Mouse (Mus musculus) cerebellum, adult (tissue): ENCODE results near the gene Pla2g3.
A peak's percentile ranks its signal among the peaks of the same experiment; 100 is the strongest.

Experiments used
- ATAC-seq: cut with Nextera tagmentation; 2 replicates; pipeline ENCODE4 v1.9.2; 2017; ENCODE audit warnings: mild to moderate bottlenecking, moderate library complexity, mixed read lengths; ENCODE audit not compliant: insufficient number of reproducible peaks, low FRiP score, low TSS enrichment

Pla2g3 gene

GRCm38 (mm10) chr11:3517846-3518732 lies 30.0 kb downstream of the Pla2g3 start:
- no peak for ATAC-seq

- ATAC-seq = no peak
These were observed 31.1 kb downstream of the Pla2g3 start for GRCm38 (mm10) chr11:3519051-3519726.

- ATAC-seq = no peak
These were observed 31.8 kb downstream of the Pla2g3 start for GRCm38 (mm10) chr11:3519756-3520398.

GRCm38 (mm10) chr11:3520919-3521318 lies 32.8 kb downstream of the Pla2g3 start:
- no peak for ATAC-seq

GRCm38 (mm10) chr11:3521339-3522224 lies 33.5 kb downstream of the Pla2g3 start:
- ATAC-seq = 0 out of 2 replicates have a peak, but pooled peaks have one; percentile 22

GRCm38 (mm10) chr11:3522285-3523000 lies 34.4 kb downstream of the Pla2g3 start:
- ATAC-seq = no peak

- ATAC-seq = no peak
These were observed 35.9 kb downstream of the Pla2g3 start for GRCm38 (mm10) chr11:3523840-3524582.

GRCm38 (mm10) chr11:3525560-3525959 lies 37.5 kb downstream of the Pla2g3 start:
- ATAC-seq = no peak

GRCm38 (mm10) chr11:3526207-3526606 lies 38.1 kb downstream of the Pla2g3 start:
- ATAC-seq = no peak

GRCm38 (mm10) chr11:3526979-3527738 lies 39.1 kb downstream of the Pla2g3 start:
- ATAC-seq = no peak

GRCm38 (mm10) chr11:3527766-3528165 lies 39.7 kb downstream of the Pla2g3 start:
- no peak for ATAC-seq

- no peak for ATAC-seq
These were observed 40.1 kb downstream of the Pla2g3 start for GRCm38 (mm10) chr11:3528208-3528607.

- ATAC-seq = no peak
These were observed 41.6 kb downstream of the Pla2g3 start for GRCm38 (mm10) chr11:3529476-3530252.

- no peak for ATAC-seq
These were observed 42.6 kb downstream of the Pla2g3 start for GRCm38 (mm10) chr11:3530731-3531130.

- ATAC-seq = no peak
These were observed 43.5 kb downstream of the Pla2g3 start for GRCm38 (mm10) chr11:3531634-3532033.

GRCm38 (mm10) chr11:3532101-3532931 lies 44.2 kb downstream of the Pla2g3 start:
- ATAC-seq = no peak
